Mouse (Mus musculus) cerebellum, adult 2 months (tissue): ENCODE measurements around the gene Litaf.

ENCODE experiments used
- CTCF ChIP-seq: fragments of 200-500 bp; IDR thresholded peaks from 2 replicates; pipeline ENCODE4 v1.5.1; 2011; ENCODE audit warnings: low read depth, mild to moderate bottlenecking, control low read depth, low read length, moderate library complexity, borderline replicate concordance; ENCODE audit not compliant: insufficient read depth
- POLR2A ChIP-seq: fragments of 200-500 bp; IDR thresholded peaks from 2 replicates; pipeline ENCODE4 v1.6.1; 2011; ENCODE audit warnings: low read length, control low read depth, borderline replicate concordance; ENCODE audit not compliant: insufficient read depth

DNA sequence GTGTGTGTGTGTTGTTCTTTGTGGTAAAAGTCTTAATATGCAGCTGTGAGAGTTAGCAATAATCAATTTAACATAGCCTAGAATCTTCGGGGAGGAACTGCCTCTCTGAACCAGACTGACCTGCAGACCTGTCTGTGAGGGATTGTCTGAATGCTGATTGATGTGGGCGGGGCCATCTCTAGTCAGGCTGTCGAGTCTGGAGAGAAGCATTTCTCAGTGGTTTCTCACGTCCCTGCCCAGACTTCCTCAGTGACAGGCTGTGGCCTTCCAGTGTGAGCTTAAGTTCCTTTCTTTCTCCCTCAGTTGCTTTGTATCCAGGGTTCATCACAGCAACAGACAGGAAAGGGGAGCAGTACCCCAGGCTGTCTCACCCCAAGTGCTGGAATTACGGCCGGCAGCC is 11.5 kb downstream of the Litaf start:
- no peak for TF ChIP-seq CTCF
- no peak for TF ChIP-seq POLR2A
